ENCODE assay signal across 7 mouse cellular contexts in the genomic region with DNA sequence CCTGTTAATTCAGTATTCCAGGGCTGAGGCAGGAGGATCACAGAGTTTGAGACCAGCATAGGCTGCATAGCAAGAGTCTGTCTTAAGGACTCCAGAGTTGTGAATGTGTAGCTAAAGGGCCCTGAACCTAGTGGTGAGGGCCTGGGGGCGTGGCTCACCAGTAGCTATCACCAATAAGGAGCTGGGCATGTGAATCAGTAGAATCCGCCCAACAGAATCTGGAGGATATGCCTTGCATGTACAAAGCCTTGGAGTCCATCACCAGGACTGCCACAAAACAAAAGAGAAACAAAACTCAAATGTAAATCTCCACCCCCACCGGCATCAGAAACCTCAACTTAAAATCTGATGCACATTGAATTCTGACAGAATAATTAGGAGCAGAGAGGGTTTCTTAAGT. TPM values are rescaled to one million over a fixed set of nuclear protein-coding genes. Genes with fewer than 3 reads are reported as not detected.
DNase-seq lines count a peak whose midpoint lies in the region; ATAC-seq and TF ChIP-seq lines count a peak whose summit lies in the region.

No protein-coding gene starts in this region.

- peak overlapping the region; percentile 68 for H3K4me2 ChIP-seq in lung, embryonic 15.5 days
- H3K4me2 ChIP-seq in intestine, embryonic 15.5 days (replicated peaks), result peak overlapping the region; percentile 73
- H3K4me2 ChIP-seq in neural tube, embryonic 14.5 days (ENCODE audit: low read depth, low read length), result peak overlapping the region; percentile 71

- H3K4me3 ChIP-seq in lung, embryonic 15.5 days, result no peak overlapping the region
- no peak overlapping the region for H3K4me3 ChIP-seq in lung, adult 2 months (replicated peaks; ENCODE audit: extremely low read depth, low read depth, low read length)
- H3K4me3 ChIP-seq in embryonic facial prominence, embryonic 10.5 days, result peak overlapping the region; percentile 93
- H3K4me3 ChIP-seq in intestine, embryonic 15.5 days (replicated peaks), result peak overlapping the region; percentile 72; the same call in 1 of the 2 replicates
- peak overlapping the region; percentile 87 for H3K4me3 ChIP-seq in neural tube, embryonic 14.5 days (ENCODE audit: low read depth, low read length)

- no peak for TF ChIP-seq POLR2A in lung, adult 2 months (IDR thresholded peaks at IDR 0.05; ENCODE audit: borderline replicate concordance, extremely low read depth, low read depth, low read length)

- H3K4me1 ChIP-seq in lung, embryonic 15.5 days, result peaks cover 55% of the 10 kb centered on the region
- H3K4me1 ChIP-seq in lung, adult 2 months (ENCODE audit: control insufficient read depth, insufficient read depth, low read length), result peaks cover 17% of the 10 kb centered on the region
- H3K4me1 ChIP-seq in embryonic facial prominence, embryonic 10.5 days, result peaks cover 39% of the 10 kb centered on the region
- H3K4me1 ChIP-seq in intestine, embryonic 15.5 days (replicated peaks), result peaks cover 56% of the 10 kb centered on the region
- H3K4me1 ChIP-seq in neural tube, embryonic 14.5 days (ENCODE audit: control insufficient read depth, insufficient read depth, low read length), result peaks cover 26% of the 10 kb centered on the region

- 73% methylated on average over 3 of the region's 3 CpGs for whole genome bisulfite sequencing in lung, embryonic 15.5 days
- 62% methylated on average over 3 of the region's 3 CpGs for WGBS in lung, adult 2 months
- WGBS in embryonic facial prominence, embryonic 10.5 days, result 79% methylated on average over 3 of the region's 3 CpGs
- WGBS in intestine, embryonic 15.5 days, result 66% methylated on average over 3 of the region's 3 CpGs
- whole genome bisulfite sequencing in neural tube, embryonic 14.5 days, result 64% methylated on average over 3 of the region's 3 CpGs

- no peak for ATAC-seq in lung, embryonic 15.5 days (ENCODE audit: borderline replicate concordance, extremely low read depth, low FRiP score, low TSS enrichment)
- ATAC-seq in intestine, embryonic 15.5 days, result no peak
- ATAC-seq in neural tube, embryonic 14.5 days (ENCODE audit: low read depth), result no peak

- no peaks in the 10 kb centered on the region for H3K27me3 ChIP-seq in lung, embryonic 15.5 days
- H3K27me3 ChIP-seq in embryonic facial prominence, embryonic 10.5 days (replicated peaks; ENCODE audit: low read depth, poor library complexity, severe bottlenecking), result no peaks in the 10 kb centered on the region
- H3K27me3 ChIP-seq in intestine, embryonic 15.5 days (replicated peaks), result no peaks in the 10 kb centered on the region
- H3K27me3 ChIP-seq in neural tube, embryonic 14.5 days (ENCODE audit: control insufficient read depth, insufficient read depth, low read length), result no peaks in the 10 kb centered on the region

- H3K9ac ChIP-seq in lung, embryonic 15.5 days, result no peak overlapping the region
- H3K9ac ChIP-seq in intestine, embryonic 15.5 days, result peak overlapping the region; percentile 39
- H3K9ac ChIP-seq in neural tube, embryonic 14.5 days (replicated peaks; ENCODE audit: low read depth, low read length), result peak overlapping the region; percentile 99

- DNase-seq in lung, adult 2 months, result no peak
- no peak for DNase-seq in embryonic facial prominence, embryonic 10.5 days (ENCODE audit: low spot score)
- no peak for DNase-seq in embryo, embryonic 10 days (ENCODE audit: low spot score)
- DNase-seq in cerebellum, postnatal 36 days, result no peak

- H3K9me3 ChIP-seq in lung, embryonic 15.5 days, result no peaks in the 10 kb centered on the region
- no peaks in the 10 kb centered on the region; the same call in 1 of the 2 replicates for H3K9me3 ChIP-seq in embryonic facial prominence, embryonic 10.5 days
- no peaks in the 10 kb centered on the region for H3K9me3 ChIP-seq in intestine, embryonic 15.5 days
- no peaks in the 10 kb centered on the region for H3K9me3 ChIP-seq in neural tube, embryonic 14.5 days (ENCODE audit: control insufficient read depth, low read length)

- peak overlapping the region; percentile 49 for H3K27ac ChIP-seq in lung, embryonic 15.5 days
- H3K27ac ChIP-seq in embryonic facial prominence, embryonic 10.5 days (replicated peaks), result peak overlapping the region; percentile 98
- 0 out of 2 replicates have a peak overlapping the region, but pooled peaks have one; percentile 7 for H3K27ac ChIP-seq in intestine, embryonic 15.5 days
- peak overlapping the region; percentile 99 for H3K27ac ChIP-seq in neural tube, embryonic 14.5 days (ENCODE audit: low read depth, low read length)

- peaks cover 7% of the 10 kb centered on the region for H3K36me3 ChIP-seq in lung, embryonic 15.5 days
- H3K36me3 ChIP-seq in embryonic facial prominence, embryonic 10.5 days (replicated peaks), result peaks cover 48% of the 10 kb centered on the region
- no peaks in the 10 kb centered on the region for H3K36me3 ChIP-seq in intestine, embryonic 15.5 days
- H3K36me3 ChIP-seq in neural tube, embryonic 14.5 days (ENCODE audit: control insufficient read depth, insufficient read depth, low read length), result peaks cover 10% of the 10 kb centered on the region; the same call in 1 of the 2 replicates

- TF ChIP-seq CTCF in lung, adult 2 months (IDR thresholded peaks at IDR 0.05; ENCODE audit: insufficient read depth, low read length), result no peak

RNA-seq across cellular contexts. Expression of a gene that starts 7.6 kb away (rescaled TPM):
- polyA plus RNA-seq in lung, embryonic 15.5 days (2015; fragmentation: Nextera tagmentation; extraction: Ambion mirVana), result 63.0 and 65.5 TPM in 2 replicates
- 103 and 113 TPM in 2 replicates for polyA plus RNA-seq in lung, adult 2 months (2012; rRNA removed)
- 96.1 and 102 TPM in 2 replicates for polyA plus RNA-seq in embryonic facial prominence, embryonic 10.5 days (2016; fragmentation: Nextera tagmentation; extraction: Ambion mirVana)
- polyA plus RNA-seq in intestine, embryonic 15.5 days (2015; fragmentation: Nextera tagmentation; extraction: Ambion mirVana), result 41.6 and 44.2 TPM in 2 replicates
- polyA plus RNA-seq in neural tube, embryonic 14.5 days (2014; fragmentation: Nextera tagmentation; extraction: Ambion mirVana), result 180 and 208 TPM in 2 replicates

RNA-seq across cellular contexts. Expression of a gene that starts 21.3 kb away (rescaled TPM):
- 1.5 and 1.8 TPM in 2 replicates for polyA plus RNA-seq in lung, embryonic 15.5 days (2015; fragmentation: Nextera tagmentation; extraction: Ambion mirVana)
- polyA plus RNA-seq in lung, adult 2 months (2012; rRNA removed), result 26.6 and 43.9 TPM in 2 replicates
- 1.2 and 1.3 TPM in 2 replicates for polyA plus RNA-seq in embryonic facial prominence, embryonic 10.5 days (2016; fragmentation: Nextera tagmentation; extraction: Ambion mirVana)
- 1.6 and 1.8 TPM in 2 replicates for polyA plus RNA-seq in intestine, embryonic 15.5 days (2015; fragmentation: Nextera tagmentation; extraction: Ambion mirVana)
- 12.0 and 17.6 TPM in 2 replicates for polyA plus RNA-seq in neural tube, embryonic 14.5 days (2014; fragmentation: Nextera tagmentation; extraction: Ambion mirVana)

RNA-seq across cellular contexts. Expression of a gene that starts 33.0 kb away (rescaled TPM):
- polyA plus RNA-seq in lung, embryonic 15.5 days (2015; fragmentation: Nextera tagmentation; extraction: Ambion mirVana), result 14.6 and 16.7 TPM in 2 replicates
- polyA plus RNA-seq in lung, adult 2 months (2012; rRNA removed), result 30.1 and 34.5 TPM in 2 replicates
- polyA plus RNA-seq in embryonic facial prominence, embryonic 10.5 days (2016; fragmentation: Nextera tagmentation; extraction: Ambion mirVana), result 4.0 and 4.3 TPM in 2 replicates
- 37.9 and 47.0 TPM in 2 replicates for polyA plus RNA-seq in intestine, embryonic 15.5 days (2015; fragmentation: Nextera tagmentation; extraction: Ambion mirVana)
- polyA plus RNA-seq in neural tube, embryonic 14.5 days (2014; fragmentation: Nextera tagmentation; extraction: Ambion mirVana), result 0.67 TPM in 1 of 2 replicates, not detected in the other

Comparison
In these comparisons a context has a peak if more than half of its experiments do, and no peak if none do; other contexts are left out.
1. H3K27ac ChIP-seq: peak in every context shown above with its lines; median percentile 99 in neural tube, embryonic 14.5 days; 98 in embryonic facial prominence, embryonic 10.5 days; 49 in lung, embryonic 15.5 days; 7 in intestine, embryonic 15.5 days.
2. H3K4me3 ChIP-seq: peak in embryonic facial prominence, embryonic 10.5 days (single experiment), intestine, embryonic 15.5 days (single experiment) and neural tube, embryonic 14.5 days (single experiment); none in lung, embryonic 15.5 days (single experiment) and lung, adult 2 months (single experiment).
3. Peak in every context shown above with its lines, with median percentiles within 50 percentile points of each other: H3K4me2 ChIP-seq.